Mouse (Mus musculus): ENCODE measurements around the gene Amer2. TPM values are rescaled to one million over a fixed set of nuclear protein-coding genes. Genes with fewer than 3 reads are reported as not detected.

Gene Amer2
- polyA plus RNA-seq, 1 experiment = not detected

DNA sequence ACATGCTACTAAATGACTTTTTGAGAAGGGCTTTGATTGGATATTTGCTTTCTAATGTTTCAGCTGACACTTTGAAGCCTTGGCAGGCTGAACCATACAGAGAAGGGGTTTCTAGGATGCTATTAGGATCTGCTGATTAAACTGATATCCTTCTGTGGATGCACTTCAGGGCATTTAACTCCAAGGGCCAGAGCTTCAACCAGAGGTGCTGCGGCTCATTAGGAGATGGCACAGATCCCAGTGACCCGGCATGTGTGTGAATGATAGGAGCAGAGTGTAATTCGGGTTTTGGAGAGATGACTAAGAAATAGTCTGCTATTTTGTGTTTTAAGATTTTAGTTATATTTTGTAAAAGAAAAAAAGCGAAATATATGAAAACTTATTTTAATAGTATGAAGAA is 8.6 kb downstream of the Amer2 start:
- no peak for TF ChIP-seq GATA1 (IDR thresholded peaks at IDR 0.05; ENCODE audit: low read length)

DNA sequence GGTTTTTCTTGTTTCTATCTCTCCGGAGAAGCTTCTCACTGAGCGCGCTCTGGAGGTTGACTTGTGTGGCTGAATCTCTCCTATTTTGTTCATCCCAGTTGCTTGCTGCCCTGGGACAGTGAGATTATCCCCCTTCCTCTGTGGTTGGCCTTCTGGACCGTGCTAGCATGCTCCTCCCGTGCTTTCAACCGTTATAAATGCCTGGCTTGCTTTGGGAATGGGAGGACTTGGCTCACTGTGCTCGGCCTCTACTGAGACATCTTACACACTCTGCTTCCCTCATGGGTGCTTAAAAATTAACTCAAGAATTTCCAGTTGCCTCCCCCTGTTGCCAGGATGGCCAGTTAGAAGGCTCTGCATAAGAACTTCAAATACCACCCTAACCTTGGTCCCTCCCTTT is 10.8 kb downstream of the Amer2 start:
- no peak for TF ChIP-seq GATA1 (IDR thresholded peaks at IDR 0.05; ENCODE audit: low read length)

DNA sequence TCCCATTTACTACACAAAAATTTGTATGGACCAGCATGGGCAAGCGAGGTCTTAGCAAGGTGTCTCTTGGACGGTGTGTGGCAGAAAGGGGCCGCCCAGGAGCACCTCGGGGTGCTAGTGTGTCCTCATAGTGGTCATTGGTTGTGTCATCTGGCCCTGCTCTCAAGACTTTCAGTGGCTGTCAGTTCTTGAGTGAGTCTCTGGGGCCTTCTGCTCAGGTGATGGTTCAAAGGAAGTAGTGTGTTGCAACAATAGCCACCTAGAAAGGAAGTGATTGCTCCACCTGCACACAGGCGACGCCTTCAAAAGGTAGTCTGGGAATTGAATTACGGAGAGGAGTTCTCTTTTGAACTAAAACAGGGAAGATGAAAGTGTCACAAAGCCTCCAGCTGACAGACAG is 11.2 kb downstream of the Amer2 start:
- no peak for TF ChIP-seq GATA1 (IDR thresholded peaks at IDR 0.05; ENCODE audit: low read length)

DNA sequence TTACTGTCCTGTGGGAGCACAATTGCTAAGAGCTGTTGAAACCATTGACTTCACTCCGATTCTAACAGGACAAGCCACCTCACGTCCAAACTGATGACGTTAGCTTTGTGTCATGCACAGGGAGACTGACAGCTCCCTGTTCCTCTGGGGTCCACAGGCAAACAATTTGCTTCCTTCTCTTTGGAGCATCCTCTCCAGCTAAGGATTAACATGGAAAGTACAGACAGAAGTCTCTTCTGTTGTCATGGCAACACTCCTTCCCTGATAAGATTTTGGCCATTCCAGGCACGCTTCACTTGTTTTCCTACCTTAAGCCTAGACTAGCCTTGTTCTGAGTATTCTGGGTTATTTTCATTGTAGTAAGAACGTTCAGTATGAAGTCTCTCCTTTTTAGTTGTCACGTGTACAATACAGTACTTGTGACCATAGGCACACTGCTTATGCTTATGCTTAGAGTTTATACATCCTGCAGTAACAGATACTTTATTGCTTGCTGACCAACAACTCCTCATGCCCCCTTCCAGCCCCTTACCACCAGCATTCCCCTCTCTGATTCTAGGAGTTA is 12.1 kb downstream of the Amer2 start:
- no peak for TF ChIP-seq GATA1 (IDR thresholded peaks at IDR 0.05; ENCODE audit: low read length)

DNA sequence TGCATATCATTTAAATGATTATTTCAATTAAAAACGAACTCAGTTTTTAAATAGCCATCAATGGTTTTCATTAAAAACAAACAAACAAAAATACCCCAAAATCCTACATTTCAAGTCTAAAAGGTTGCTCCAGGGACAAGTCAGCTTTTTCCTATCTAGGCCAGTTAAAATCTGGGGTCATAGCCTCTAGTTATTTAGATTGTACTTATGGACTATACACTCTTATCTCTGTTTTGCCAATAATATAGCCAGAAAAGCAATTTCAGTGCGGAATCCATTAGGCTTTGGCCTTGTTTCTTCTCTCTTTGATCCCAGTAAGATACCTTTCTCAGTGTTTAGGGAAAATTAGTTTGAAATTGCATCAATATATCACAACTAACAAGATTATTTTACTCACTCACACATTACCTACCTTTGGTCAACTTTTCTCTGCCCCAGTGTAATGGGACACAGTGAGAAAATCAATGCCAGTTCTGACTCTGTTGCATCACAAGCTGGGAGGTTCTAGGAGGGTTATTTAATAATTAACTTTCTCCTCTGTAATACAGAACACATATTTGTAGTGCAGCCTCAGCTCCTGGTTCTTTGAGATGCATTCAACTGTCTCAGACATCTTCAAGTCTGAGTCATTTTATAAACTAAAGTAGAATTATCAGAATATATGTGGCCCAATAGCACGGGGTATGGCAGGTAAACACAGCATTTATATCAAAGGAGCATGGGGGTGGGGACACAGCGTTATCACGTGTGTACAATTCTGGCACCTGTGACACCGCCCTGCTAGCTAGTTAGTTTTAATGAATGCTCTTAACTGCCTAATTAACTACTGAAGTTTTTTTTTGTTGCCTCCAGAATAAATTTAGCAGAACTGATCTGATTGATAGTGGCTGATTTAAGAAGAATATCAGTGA is 13.8 kb downstream of the Amer2 start:
- no peak for TF ChIP-seq GATA1 (IDR thresholded peaks at IDR 0.05; ENCODE audit: low read length)

DNA sequence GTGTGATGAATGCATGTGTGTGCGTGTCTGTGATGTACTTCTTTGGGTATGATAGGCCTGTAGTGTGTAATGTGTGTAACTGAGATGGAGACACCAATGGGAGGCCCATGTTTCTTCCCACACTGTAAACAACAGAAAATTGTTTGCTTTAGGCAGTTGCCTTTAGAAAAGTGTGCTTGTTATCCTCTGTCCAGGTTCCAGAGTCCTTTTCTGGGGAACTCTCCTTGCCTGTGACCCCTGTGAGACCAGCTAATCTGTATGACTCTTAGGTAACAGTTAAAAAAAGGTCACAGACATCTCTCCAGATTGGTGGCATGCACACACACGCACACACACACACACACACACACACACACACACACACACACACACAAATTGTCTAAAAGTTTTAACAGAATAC is 15.3 kb downstream of the Amer2 start:
- no peak for TF ChIP-seq GATA1 (IDR thresholded peaks at IDR 0.05; ENCODE audit: low read length)

DNA sequence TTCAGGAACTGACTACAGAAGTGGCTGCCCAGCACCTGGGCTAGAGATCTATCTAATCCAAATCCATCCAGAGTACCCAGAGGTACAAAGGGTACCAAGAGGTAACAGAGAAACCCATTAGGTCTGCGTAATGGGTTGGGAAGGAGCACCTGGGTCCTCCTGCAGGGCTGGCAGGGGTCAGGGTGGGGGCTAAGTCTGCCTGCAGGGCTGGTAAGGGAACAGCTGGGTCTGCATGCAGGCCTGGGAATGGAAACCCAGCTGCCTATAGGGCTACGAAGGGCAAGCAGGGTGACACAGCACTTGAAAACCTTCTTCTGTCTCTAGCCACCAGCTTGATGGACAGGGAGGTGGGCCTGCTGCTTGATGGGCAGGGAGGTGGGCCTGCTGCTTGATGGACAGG is 19.1 kb downstream of the Amer2 start:
- TF ChIP-seq GATA1 (IDR thresholded peaks at IDR 0.05; ENCODE audit: low read length) = no peak

DNA sequence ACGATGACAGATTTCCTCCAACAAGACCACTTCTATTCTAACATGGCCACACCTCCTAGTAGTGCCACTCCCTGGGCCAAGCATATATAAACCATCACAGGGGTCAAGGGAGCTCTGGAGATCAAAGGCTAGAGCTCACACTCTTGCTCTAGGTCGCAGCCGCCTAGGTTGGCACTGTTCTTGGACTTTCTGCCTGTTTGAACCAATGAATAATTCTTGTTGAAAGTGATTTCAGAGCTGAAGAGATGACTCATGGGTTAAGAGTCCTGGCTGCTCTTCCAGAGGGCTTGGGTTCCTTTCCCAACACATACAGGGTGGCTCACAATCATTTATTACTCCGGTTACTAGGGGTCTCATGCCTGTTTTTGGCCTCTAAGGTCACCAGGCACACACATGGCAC is 24.3 kb downstream of the Amer2 start:
- TF ChIP-seq GATA1 (IDR thresholded peaks at IDR 0.05; ENCODE audit: low read length) = no peak

DNA sequence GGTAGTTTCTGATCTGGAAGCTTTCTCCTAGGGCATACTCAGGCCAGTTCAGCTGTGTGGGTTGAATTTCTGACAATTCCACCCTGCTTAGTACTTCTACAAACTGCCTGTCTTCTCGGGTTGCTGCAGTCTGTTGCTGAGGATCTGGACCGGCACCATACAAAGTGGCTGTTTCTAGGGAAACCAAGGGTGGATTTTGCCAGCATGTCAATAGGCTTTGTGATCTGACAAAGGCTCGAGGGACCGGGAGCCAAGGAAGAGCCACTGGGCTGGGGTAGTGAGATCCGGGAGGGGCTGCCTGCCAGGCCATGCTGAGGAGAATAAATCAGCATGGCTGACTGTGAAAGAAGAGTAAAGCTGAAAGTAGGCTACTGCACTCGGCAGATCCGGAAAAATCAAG is 25.8 kb downstream of the Amer2 start:
- no peak for TF ChIP-seq GATA1 (IDR thresholded peaks at IDR 0.05; ENCODE audit: low read length)

DNA sequence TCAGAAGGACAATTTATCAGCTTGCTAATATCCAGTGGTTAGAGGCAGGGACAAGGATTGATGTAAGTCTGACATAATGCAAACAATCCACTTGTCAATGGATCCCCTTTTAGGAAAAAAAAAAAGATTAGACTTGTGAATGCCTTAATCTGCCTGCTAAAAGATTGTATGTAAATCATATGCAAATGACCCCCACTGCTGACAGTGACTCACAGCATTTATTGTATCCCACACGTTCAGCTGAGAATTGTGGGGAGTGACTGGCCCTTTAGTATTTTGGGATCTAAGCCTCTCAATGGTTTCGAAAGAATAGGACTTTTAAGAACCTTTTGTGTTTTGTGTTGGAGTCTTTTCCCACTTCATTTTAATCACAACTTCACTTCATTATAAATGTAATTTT is 30.2 kb downstream of the Amer2 start:
- no peak for TF ChIP-seq GATA1 (IDR thresholded peaks at IDR 0.05; ENCODE audit: low read length)

DNA sequence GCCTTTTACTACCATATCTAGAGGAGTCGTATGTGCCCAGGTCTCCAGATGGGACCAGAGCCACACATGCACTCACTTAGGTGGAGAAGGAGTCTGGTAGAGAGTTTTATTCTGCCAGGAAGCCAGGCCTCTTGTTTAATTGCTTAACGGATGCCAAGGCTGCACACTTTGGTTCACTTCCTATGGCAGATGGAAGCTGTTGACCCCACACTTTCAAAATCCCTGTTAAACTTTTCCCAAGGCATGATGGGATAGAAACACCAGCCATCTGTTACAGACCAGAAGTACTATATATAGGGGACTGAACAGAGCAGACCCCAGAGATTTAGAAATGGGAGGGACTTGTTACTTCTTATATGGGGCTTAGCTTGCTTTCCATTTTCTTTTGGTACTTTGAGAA is 32.8 kb downstream of the Amer2 start:
- TF ChIP-seq GATA1 (IDR thresholded peaks at IDR 0.05; ENCODE audit: low read length) = no peak

DNA sequence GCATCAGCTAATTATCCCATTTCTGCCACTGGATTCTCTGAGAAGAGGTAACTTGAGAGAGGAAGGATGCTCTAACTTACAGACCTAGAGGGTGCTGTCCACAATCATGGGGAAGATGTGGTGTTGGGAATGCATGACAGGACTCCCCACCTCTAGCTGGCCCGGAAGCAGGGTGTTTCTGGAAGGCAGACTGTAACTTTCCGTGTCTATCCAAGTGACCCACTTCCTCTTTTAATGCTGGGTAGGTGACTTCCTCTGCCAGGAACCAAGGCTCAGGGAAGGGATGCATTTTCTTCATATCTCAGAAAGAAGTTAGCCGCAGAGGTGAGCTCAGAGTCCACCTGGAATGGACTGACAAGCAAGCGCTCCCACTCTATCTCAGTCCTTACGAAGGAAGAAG is 33.5 kb downstream of the Amer2 start:
- TF ChIP-seq GATA1 (IDR thresholded peaks at IDR 0.05; ENCODE audit: low read length) = no peak

DNA sequence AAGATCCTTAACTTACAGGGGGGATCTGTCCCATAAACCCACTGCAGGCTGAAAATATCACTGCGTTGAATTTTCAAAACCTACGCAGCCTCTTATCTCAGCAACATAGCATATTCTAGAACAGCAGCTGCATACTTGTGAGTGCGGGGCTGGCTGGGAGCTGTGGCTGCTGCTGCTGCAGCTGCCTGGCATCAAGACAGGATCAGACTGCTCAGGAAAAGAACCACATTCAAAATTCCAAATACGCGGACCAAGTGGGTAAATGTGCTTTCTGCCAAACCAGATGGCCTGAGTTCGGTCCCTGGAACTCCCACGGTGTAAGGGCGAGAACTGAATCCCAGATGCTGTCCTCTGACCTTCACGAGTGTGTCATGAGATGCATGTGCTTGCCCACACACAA is 34.3 kb downstream of the Amer2 start:
- TF ChIP-seq GATA1 (IDR thresholded peaks at IDR 0.05; ENCODE audit: low read length) = no peak

DNA sequence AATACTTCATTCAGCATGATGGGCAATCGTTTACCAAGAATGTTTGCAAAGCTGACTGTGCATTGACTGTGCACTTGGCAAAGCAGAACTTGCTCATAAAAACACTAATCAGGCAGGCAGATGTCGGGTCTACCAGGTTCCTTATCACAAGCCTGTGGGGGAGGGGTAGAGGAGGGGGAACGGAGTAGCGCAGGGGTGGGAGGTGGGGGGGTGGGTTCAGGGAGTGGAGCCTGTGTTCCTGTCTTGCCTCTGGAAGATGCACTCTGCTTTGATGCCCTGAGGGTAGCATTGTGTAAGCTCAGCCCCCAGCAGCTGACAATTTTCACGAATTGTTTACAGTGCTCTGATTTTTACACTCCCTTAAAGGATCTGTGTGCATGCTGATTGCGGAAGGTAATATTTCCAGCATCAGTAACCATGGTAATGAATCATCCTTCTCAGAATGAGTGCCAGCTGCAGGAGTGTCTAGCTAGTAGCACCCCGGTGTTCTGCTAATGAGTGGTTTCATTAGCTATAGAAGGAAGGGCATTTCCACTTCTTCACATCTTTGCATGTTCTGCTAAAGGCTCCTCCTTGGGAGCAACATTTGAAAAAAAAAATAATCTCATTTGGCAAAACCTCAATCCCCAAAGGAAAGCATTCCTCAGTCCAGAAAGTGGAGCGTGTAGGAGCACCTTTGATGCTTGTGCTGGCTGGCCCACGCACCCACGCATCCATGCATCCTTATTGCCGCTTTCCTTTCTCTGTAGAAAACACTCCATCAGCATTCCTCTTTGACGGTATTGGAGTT is 36.8 kb downstream of the Amer2 start:
- TF ChIP-seq GATA1 (IDR thresholded peaks at IDR 0.05; ENCODE audit: low read length) = no peak

DNA sequence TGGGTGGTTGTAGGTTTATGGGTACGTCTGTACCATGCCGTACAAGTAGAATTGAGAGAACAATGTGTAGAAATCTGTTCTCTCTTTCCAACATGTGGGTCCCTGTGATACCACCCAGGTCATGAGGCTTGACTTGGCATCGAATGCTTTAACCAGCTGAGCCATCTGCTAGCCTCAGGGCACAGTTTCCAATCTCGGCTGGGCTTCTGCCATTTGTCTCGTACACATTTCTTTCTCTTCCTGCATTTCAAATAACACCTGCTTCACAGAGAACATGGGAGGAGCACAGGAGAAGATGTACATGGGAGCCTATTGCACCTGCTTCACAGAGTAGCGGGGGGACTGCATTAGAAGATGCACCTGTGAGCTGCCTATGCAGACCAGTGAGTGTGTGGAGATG is 38.2 kb downstream of the Amer2 start:
- no peak for TF ChIP-seq GATA1 (IDR thresholded peaks at IDR 0.05; ENCODE audit: low read length)

DNA sequence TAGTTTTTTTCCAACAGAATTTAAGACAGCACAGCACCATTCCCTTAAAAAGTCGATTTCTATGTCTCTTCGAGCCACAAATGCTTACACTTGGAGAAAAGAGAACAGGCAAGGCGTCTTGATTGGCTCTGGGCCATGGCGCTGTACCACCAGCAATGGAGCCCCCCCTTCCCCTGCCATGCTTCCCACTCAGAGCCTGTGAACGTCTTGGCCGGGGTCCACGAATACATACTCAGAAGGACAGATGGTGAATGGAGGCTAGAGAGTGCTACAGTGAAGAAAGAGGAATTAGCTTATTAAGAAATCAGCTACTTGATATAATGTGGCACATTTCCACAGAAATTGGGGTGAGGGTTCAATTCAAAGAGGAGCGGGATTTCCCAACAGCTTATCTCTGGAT is 41.6 kb downstream of the Amer2 start:
- TF ChIP-seq GATA1 (IDR thresholded peaks at IDR 0.05; ENCODE audit: low read length) = no peak
